Mouse (Mus musculus): ENCODE measurements around the gene Ica1. TPM values are rescaled to one million over a fixed set of nuclear protein-coding genes. Genes with fewer than 3 reads are reported as not detected.

The Ica1 gene
- polyA plus RNA-seq, 1 experiment from 2014 or later = 43.9 TPM

DNA sequence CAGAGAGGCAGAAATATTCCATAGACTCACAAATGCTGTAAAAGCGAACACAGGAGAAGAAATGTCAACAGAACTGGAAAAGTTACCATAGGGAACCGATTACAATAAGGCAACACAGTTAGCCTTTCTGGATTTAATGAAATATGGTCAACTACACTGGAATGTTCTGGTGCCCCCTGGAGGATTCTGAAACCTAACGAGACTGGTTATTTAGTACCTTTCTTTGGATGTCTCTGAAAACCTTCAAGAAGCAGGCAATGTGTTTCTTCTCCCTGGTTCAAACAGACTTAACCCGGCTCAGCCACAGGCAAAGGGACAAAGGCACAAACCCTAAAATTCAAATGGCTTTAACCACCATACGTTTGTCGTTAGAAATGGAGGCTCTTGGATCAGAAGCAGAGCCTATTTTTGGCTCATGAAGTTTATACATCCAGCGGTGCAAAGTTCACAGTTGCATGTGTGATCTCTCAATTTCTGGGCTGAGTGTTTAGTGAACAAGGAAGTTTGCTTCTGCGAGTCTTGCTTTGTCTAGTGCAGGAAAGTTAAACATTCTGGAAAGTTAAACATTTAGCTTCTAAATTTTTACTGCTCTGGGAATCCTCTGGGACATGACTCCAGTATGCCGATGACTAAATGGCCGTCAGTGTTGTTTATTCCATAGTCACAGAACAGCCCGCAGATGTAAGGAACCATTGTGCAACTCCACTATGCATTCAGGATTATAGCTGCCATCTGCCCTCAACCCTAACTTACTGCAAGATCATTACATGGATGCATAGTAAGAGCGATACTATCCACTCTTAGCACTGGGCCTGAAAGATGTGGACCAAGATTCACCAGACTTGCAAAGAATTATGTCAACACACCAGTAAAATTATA, 83.4 kb downstream of the Ica1 start:
- peak overlapping the region; percentile 44 for H3K27ac ChIP-seq (replicated peaks)
- H3K9ac ChIP-seq (replicated peaks) = no peak overlapping the region
- H3K9me3 ChIP-seq = no peaks in the 10 kb centered on the region
- H3K27me3 ChIP-seq = no peaks in the 10 kb centered on the region
- peaks cover 17% of the 10 kb centered on the region for H3K4me1 ChIP-seq
- H3K4me3 ChIP-seq = no peak overlapping the region
- no peak overlapping the region for H3K4me2 ChIP-seq (replicated peaks)
- ATAC-seq (replicated peaks) = 0 out of 2 replicates have a peak, but pooled peaks have one; percentile 9
- WGBS = 52% methylated on average over 12 of the region's 12 CpGs
- no peaks in the 10 kb centered on the region for H3K36me3 ChIP-seq

DNA sequence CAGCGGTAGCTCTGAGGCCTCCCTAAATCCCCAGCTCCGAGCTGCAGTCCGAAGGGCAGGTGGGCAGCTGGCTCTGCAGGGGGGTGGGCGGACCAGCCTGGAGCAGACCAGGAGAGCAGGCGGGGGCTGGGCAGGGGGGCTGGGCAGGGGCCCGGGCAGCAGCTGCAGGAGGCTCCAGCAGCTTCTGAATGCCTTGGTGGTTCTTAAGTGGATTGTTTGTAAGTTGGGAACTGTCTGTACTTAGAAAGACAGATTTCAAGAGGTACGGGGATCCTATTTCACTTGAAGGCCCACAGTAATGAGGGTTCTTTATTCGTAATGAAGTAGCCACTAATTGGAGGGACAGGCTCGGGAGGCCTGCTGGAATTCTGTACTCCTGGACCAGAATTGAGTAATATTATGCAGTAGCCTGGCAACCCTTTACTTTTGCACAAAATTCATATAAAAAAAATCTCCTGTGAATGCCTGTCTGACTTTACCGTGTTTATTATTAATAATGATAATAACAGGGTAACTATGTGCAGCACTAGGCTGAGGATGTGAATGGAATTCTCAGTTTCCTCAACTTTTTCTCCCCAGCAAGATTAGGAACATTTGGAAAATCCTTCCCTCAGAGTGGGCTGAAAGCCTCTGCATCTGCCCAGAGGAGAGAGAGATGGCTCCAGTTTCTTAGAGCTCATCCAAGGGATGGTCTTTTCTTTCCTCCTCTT, 84.2 kb downstream of the Ica1 start:
- Histone ChIP-seq H3K4me3 (no peak overlapping the region), H3K27ac (replicated peaks) (peak overlapping the region; percentile 44), H3K27me3 (no peaks in the 10 kb centered on the region), H3K9ac (replicated peaks) (no peak overlapping the region), H3K4me2 (replicated peaks) (no peak overlapping the region), H3K4me1 (peaks cover 17% of the 10 kb centered on the region), H3K9me3 (no peaks in the 10 kb centered on the region), H3K36me3 (no peaks in the 10 kb centered on the region)
- peak; percentile 87 for ATAC-seq (replicated peaks)
- 3% methylated on average over 10 of the region's 10 CpGs for WGBS

DNA sequence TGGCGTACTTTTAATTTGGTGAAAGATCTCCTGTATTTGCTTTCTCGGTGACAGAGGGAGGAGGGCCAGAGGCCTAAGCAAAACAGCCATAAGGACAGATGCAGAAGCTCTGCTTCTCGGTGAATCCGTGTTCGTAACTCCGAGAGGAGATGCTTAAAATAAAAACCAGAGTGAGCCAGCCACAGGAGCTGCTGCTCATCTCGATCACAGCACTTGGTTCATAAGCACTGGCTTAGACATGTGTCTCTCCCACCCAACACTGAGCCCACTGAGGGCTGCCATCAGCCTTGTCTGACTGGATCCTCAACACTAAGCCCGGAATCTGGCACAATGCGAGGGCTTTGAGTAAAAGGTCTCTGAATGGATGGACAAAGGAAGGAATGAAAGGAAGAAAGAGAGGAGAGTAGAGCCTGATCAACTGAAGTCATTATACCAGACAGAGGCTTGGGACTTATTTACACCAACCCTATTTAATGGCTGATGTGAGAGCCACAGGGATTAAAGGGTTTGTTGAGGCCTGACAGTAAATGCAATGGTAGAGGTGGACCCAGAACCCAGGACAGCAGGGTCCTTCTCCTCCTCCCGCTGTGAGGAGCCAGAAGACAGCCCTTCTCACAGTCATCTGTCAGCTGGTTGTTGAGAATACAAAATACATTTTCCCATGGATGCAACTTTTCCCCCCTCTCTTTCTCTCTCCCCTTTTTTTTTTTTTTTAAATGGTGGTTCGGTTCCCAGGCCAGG, 85.0 kb downstream of the Ica1 start:
- Histone ChIP-seq H3K9ac (replicated peaks) (no peak overlapping the region), H3K27me3 (no peaks in the 10 kb centered on the region), H3K9me3 (no peaks in the 10 kb centered on the region), H3K27ac (replicated peaks) (peak overlapping the region; percentile 44), H3K4me2 (replicated peaks) (no peak overlapping the region), H3K4me3 (no peak overlapping the region), H3K36me3 (no peaks in the 10 kb centered on the region), H3K4me1 (peaks cover 17% of the 10 kb centered on the region)
- WGBS = 19% methylated on average over 11 of the region's 11 CpGs
- ATAC-seq (replicated peaks) = no peak; the same call in 1 of the 2 replicates

DNA sequence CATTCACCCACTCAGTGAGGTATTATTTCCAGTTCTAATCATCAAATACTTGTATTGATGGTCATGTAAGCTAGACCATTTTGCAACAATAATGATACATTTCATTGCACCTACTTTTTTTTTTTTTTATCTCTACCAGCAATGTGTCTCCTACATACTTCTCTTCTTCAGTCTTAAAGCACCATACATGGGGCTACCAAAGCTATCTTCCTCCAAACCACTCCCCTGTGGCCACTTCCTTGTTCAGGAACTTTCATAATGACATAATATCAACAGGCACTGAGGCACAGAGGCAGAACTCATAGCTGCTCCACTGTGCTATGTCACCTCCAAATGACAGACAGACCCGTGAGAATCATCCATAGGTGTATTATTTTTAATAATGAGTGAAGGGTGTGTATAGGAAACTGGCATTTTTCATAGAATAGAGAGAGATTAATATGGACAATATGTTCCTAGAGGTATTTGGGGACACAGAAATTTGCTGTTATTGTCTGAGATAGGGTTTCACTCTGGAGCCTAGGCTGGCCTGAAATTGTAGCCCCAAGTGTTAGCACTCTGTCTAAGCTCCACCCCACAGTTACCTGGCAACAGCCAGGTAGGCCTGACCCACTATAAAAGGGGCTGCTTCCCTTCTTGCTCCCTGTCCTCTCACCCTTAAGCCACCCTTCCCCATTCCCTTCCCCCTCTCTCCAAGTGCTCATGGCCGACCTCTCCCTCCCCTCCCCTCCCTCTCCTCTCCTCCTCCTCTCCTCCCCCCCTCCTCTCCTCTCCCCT, 86.9 kb downstream of the Ica1 start:
- no peak overlapping the region for H3K4me2 ChIP-seq (replicated peaks)
- peaks cover 17% of the 10 kb centered on the region for H3K4me1 ChIP-seq
- ATAC-seq (replicated peaks) = no peak
- no peaks in the 10 kb centered on the region for H3K36me3 ChIP-seq
- H3K9me3 ChIP-seq = no peaks in the 10 kb centered on the region
- no peaks in the 10 kb centered on the region for H3K27me3 ChIP-seq
- no peak overlapping the region for H3K27ac ChIP-seq (replicated peaks)
- H3K4me3 ChIP-seq = no peak overlapping the region
- no peak overlapping the region for H3K9ac ChIP-seq (replicated peaks)
- 49% methylated on average over 2 of the region's 2 CpGs for WGBS

DNA sequence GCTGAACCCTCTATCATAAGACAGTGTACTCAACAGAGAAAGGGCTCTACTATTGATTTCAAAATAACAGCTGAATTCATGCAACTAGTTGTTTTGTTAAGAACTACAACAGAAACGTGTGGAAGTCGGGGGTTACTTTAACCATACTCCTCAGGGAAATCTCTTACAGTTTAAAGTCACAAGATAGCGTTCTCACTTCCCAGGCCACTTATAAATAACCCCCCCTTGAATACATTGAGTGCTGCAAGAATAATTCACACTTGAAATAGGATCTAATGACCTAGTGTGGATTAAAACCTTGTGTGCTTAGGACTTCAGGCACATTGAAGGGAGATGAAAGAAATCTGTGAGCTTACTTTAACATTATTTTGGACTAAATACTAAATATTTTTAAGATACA, 87.8 kb downstream of the Ica1 start:
- H3K36me3 ChIP-seq = no peaks in the 10 kb centered on the region
- H3K9ac ChIP-seq (replicated peaks) = no peak overlapping the region
- peaks cover 17% of the 10 kb centered on the region for H3K4me1 ChIP-seq
- WGBS = 70% methylated on average over 3 of the region's 3 CpGs
- no peak for ATAC-seq (replicated peaks)
- H3K27ac ChIP-seq (replicated peaks) = no peak overlapping the region
- no peak overlapping the region for H3K4me3 ChIP-seq
- H3K27me3 ChIP-seq = no peaks in the 10 kb centered on the region
- no peak overlapping the region for H3K4me2 ChIP-seq (replicated peaks)
- no peaks in the 10 kb centered on the region for H3K9me3 ChIP-seq

DNA sequence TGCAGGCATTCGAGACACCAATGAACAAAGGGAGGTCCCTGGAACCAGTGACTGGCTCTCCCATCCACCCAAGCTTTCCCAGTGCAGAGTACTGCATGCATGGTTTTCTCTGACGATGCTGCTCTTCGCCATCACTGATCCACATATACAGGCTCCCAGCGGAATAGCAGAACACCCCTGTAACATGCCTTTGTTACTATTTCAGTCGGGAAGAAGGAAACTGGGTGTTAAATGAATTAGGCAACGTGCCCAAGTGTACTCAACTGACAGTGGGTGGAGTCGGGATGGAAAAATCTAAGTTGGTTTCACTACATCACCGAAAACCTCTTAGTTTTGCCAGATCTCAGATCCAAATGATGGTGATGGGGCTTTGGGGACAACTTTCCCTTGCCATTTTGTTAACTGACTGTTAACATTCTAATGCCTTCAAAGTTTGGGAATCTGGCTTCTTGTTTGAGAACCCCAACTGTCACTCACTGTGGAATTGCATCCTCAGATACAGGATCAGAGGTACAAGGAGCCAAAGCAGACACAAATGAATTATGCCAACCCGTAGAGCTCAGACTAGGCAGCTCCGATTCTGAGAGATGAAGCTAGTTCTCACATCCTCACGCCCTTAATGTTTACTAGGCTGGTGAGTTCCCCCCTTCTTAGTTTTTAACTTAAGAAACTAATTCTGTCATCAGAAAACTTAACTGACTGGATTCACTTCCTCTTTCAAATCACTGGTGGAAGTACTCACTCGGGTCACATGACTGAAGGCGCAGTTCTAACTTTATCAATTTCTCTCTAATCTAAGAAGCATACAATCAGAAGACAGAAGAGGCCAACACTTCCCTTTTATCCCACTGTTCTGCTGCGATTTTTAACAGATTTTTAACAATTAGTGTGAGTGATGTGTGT, 91.4 kb downstream of the Ica1 start:
- Histone ChIP-seq H3K4me3 (no peak overlapping the region), H3K27ac (replicated peaks) (no peak overlapping the region), H3K36me3 (no peaks in the 10 kb centered on the region), H3K9ac (replicated peaks) (no peak overlapping the region), H3K4me2 (replicated peaks) (no peak overlapping the region), H3K4me1 (no peaks in the 10 kb centered on the region), H3K27me3 (no peaks in the 10 kb centered on the region), H3K9me3 (no peaks in the 10 kb centered on the region)
- no peak for ATAC-seq (replicated peaks)
- WGBS = 78% methylated on average over 14 of the region's 14 CpGs

DNA sequence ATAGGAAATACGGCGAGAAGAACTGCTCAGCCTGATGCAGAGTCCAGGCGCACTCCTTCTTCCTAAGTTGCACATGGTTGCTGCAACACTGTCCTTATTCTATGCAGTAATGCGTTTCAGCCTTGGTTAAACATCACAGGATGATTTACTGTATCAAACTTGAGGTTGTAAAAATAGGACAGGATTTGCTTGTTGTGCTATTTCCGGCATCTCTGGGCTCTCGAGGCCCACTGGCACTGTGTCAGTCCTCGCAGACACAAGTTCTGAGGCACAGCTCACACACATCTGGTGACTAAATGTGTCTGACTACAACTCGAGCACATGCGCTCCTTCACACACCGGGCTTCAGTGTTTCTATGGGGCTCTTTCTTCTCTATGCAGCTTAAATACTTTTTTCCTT, 94.9 kb downstream of the Ica1 start:
- H3K4me3 ChIP-seq = no peak overlapping the region
- no peak overlapping the region for H3K9ac ChIP-seq (replicated peaks)
- no peak for ATAC-seq (replicated peaks)
- H3K4me1 ChIP-seq = no peaks in the 10 kb centered on the region
- 79% methylated on average over 10 of the region's 10 CpGs for WGBS
- no peaks in the 10 kb centered on the region for H3K27me3 ChIP-seq
- H3K27ac ChIP-seq (replicated peaks) = no peak overlapping the region
- H3K4me2 ChIP-seq (replicated peaks) = no peak overlapping the region
- no peaks in the 10 kb centered on the region for H3K9me3 ChIP-seq
- H3K36me3 ChIP-seq = no peaks in the 10 kb centered on the region

DNA sequence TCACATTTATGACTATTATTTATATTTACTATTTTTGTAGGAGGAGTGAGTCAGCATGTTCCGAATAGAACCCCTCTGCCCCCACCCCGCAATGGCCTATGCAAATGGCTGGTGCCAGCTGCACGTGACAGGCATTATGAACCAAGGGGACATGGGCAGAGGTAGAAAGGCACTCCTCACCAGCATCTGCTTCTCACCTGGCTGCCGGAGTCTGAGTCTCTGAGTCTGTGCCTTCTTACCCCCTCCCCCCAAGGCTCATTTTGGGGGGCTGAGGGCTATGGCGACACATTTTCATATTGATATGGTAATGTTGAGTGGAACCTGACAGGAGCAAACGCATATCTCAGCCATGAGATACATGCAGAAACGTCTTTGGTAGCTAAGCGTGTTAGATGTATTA, 97.4 kb downstream of the Ica1 start:
- no peak overlapping the region for H3K4me2 ChIP-seq (replicated peaks)
- H3K9ac ChIP-seq (replicated peaks) = no peak overlapping the region
- H3K4me3 ChIP-seq = no peak overlapping the region
- H3K4me1 ChIP-seq = no peaks in the 10 kb centered on the region
- no peaks in the 10 kb centered on the region for H3K36me3 ChIP-seq
- no peak for ATAC-seq (replicated peaks)
- no peaks in the 10 kb centered on the region for H3K27me3 ChIP-seq
- WGBS = 91% methylated on average over 8 of the region's 8 CpGs
- no peak overlapping the region for H3K27ac ChIP-seq (replicated peaks)
- H3K9me3 ChIP-seq = no peaks in the 10 kb centered on the region

DNA sequence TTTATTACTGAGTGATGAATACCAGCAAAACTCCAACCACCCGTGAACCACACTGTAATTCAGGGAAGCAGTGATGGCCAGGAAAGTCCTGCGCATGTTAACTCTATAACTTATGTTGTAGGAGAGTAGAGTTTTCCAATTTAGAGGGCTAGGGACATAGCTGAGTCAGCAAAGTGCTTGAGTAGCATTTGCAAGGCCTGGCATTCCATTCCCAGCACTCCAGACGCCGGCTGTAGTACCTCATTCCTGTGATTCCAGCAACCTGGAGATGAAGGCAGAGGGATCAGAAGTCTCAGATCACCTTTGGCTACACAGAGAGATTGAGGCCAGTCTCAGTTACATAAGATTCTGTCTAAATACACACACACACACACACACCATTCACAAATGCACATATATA, 105.3 kb downstream of the Ica1 start:
- WGBS = 94% methylated on average over 4 of the region's 4 CpGs
- H3K27ac ChIP-seq (replicated peaks) = no peak overlapping the region
- no peak overlapping the region for H3K9ac ChIP-seq (replicated peaks)
- H3K9me3 ChIP-seq = no peaks in the 10 kb centered on the region
- H3K36me3 ChIP-seq = no peaks in the 10 kb centered on the region
- H3K27me3 ChIP-seq = no peaks in the 10 kb centered on the region
- no peaks in the 10 kb centered on the region for H3K4me1 ChIP-seq
- no peak overlapping the region for H3K4me2 ChIP-seq (replicated peaks)
- no peak for ATAC-seq (replicated peaks)
- no peak overlapping the region for H3K4me3 ChIP-seq

DNA sequence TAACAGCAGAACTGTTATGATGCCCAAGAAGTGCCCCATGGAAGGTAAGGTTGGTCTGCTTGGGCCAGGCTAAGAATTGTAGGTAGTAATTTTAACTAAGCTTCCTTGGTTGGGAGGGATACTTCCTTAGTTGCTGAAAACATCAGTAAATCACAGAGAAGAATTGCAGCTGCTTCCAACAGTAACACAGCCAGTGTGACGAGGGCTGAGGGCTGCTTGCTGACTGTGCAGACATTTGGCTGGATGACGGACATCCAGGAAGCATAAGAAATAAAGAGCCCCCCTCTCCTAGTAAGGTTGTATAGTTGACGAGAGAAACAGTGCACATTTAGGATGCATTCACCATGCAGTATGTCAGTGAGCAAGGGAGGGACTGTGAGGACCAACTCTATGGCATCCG, 108.9 kb downstream of the Ica1 start:
- ATAC-seq (replicated peaks) = no peak
- Histone ChIP-seq H3K4me1 (no peaks in the 10 kb centered on the region), H3K4me2 (replicated peaks) (no peak overlapping the region), H3K9me3 (no peaks in the 10 kb centered on the region), H3K36me3 (no peaks in the 10 kb centered on the region), H3K27me3 (no peaks in the 10 kb centered on the region), H3K9ac (replicated peaks) (no peak overlapping the region), H3K4me3 (no peak overlapping the region), H3K27ac (replicated peaks) (no peak overlapping the region)
- 81% methylated on average over 4 of the region's 4 CpGs for WGBS
